Mouse (Mus musculus) CD4-positive, CD25-positive, alpha-beta regulatory T cell, adult 4 months (primary cell): ENCODE results near the gene Abi3bp. TPM values are rescaled to one million over a fixed set of nuclear protein-coding genes. Genes with fewer than 3 reads are reported as not detected.

Experiments
- ATAC-seq: one replicate; pipeline ENCODE4 v1.8.0; 2017
- polyA plus RNA-seq, 2 experiments: library from polyadenylated mRNA; unstranded; fragments of 100-300 nt; shearing (Covaris generic); gene quantifications; one replicate each; pipeline ENCODE4 v1.2.1; 2017

Gene Abi3bp
- polyA plus RNA-seq, 2 experiments from 2014 or later: 0.09 to 0.20 TPM

DNA sequence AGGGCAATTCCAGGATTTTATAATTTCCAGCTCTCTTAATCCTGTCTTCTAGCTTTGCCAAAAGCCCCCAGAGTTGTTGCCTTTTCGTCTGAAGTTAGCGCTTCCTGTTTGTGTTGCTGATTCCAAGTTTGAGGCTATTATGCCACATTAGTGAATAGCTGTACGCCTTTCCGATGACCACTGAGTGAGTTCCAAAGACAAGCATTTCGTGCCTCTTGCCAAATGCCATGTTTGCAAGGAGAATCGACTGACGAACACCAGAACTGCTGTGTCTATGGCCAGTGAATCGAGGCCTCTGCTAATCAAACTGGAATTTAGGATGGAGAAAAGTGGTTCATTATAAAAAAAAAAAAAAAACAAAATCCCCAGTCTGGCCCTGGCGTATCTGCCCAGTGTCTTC lies 40.3 kb downstream of the Abi3bp start:
- no peak for ATAC-seq

DNA sequence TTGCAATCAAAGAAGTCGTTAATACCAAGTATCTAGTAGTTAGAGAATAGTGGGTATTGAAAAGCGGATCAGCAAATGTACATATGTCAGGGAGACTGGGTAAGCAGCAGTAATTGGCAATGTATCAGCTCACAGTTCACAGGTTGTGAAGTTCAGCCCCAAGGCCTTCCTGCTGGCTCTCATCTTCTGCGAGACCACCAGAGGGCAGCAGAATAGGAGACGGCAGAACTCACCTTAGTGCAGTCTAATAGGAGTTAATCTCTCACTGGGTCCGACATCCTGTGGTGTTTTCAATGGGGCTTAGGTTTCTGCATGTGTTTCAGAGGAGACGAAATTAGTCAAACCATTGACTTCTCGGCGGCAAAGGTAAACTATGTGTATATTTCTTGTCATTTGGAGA lies 46.7 kb downstream of the Abi3bp start:
- no peak for ATAC-seq

DNA sequence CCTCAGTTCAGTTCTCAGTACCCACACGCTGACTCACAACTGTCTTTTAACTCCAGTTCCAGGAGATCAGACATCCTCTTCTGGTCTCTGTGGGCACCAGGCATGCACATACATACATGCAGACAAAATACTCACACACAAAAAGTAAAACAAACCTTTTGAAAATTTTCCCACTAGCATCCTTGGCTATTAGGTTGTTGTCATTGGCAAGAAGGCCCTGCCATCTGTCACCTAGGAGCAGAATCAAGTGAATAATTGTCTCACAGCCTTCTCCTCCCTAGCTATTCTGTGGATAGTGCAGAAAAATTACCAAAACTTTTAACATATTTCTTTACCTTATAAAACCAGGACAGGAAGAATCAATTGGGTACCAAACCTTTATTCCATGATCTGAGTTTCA lies 48.8 kb downstream of the Abi3bp start:
- no peak for ATAC-seq

- no peak for ATAC-seq
Measured at GRCm38 (mm10) chr16:56528079-56528688, 50.5 kb downstream of the Abi3bp start.

DNA sequence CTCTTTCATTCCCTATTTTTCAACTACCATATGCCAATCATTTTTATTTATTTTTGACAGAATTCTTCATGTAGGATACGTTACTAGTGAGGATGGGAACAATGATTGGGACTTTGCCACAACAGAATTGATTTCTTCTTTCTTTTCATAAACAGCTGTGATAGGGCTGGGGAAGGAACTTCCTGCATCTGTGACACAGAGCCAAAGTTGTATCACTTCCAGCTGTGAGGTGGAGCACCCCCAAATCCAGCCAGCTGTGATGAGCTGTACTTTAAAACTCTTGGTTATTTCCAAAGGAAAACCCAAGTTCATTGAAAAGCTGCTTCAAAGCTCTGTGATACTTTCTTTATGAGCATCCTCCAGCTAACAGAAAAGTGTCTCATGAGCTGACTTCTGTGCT lies 101.9 kb downstream of the Abi3bp start:
- ATAC-seq: no peak

DNA sequence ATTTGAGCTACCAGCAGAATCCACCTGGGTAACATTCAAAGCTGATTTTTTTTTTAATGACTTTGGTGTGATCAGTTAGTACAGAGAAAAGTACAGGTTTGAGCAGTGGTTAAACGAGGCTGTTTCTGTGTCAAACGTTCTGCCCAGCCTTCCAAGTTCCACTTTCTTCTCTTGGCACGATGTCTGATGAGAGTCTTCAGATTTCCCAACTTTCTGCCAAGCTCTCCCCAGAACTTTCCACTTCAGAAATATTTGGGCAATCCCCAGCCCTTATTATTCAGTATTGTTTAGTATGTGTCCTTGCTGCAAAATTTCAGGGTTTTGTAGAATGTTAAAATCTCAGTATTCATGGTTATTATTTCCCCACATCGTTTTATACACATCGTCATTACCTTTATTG lies 115.9 kb downstream of the Abi3bp start:
- ATAC-seq: no peak

DNA sequence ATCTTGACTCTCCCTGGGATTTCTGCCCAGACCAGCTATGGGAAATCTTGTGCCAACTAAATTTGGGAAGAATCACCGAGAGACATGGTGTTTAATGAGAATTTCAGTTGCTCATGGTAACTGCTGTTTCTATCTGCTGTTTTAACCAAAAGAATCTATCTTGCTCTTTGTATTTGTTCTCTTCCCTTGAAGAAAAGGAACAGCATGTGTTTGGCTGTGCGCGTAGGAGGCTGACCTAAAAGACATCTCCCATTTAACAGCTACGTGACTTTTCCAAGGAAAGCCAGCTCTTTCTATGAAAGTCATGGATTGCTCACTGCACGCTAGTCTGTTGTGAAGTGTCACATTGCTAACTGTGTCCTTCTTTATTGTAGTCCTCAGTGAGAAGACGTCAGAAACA lies 117.2 kb downstream of the Abi3bp start:
- ATAC-seq: no peak

DNA sequence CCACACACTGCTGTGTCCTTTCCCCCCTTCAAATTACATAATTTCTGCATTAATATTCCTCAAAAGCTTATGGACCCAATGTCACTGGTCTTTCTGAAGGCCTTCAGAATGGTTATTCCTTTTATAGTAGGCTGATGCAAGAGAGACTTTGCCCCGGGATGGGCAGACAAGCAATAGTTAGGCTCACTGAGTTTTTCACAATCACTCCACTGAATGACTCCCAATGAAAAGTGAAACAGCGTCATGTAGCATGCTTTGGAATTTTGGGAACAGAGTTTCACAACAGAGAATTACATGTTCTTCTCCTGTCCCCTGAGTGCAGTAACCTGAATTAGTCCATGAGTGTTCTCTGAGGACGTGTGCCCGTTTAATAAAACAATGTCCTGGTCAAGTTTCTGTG lies 120.7 kb downstream of the Abi3bp start:
- ATAC-seq: no peak

DNA sequence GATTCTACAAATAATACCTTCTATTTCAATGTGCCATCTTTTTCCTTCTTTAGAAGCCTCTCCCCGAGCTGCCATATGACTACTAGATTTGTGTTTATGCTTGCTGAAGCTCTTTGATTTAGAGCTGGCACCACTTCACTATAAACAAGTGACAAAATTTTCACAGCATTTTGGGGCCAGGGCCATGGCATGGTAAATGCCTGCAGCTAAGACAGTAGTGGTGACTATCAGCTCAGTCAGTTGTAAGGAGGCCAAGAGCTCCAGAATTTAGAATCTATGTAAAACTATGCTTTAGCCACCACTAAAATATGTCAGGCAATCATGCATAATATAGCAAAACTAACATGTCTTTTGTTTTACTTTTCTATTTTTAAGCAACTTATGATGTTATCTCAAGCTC lies 124.7 kb downstream of the Abi3bp start:
- ATAC-seq: no peak

GRCm38 (mm10) chr16:56610572-56610971 lies 132.9 kb downstream of the Abi3bp start:
- no peak for ATAC-seq

DNA sequence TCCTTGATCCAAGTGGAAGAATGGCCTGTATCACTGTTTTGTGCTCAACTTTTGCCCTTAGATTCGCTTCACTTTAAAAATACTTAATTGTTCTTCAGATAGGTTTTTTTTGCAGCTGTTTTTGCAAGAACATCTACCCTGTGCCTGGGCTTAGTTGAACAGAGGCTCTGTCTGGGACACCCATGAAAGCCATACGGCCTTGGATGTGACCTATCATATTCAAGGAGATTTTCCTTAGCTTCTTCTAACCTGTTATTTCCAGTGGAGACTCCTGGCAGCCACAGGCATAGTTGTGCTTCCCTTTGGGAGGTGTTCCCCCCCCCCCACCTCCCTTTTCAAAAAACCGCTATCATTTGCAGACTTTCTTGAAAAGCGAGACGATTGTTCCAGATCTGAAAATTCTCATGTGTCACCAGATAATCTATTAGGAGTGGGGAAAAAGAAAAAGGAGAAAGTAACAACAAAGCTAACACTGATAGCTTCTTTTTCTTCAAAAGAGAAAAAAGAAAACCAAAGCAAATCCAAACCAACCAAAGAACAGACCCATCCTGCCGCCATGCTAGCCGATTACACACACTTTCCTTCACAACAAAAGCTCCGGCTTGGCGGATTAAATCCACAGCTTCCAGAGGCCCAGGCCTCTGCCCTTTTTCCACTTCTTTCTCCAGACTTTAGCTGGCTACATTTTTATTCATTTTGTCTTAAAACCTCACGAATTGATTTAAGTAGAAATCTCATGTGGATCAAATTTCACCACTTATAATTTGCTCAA lies 133.6 kb downstream of the Abi3bp start:
- ATAC-seq: no peak

GRCm38 (mm10) chr16:56638544-56638943 lies 160.9 kb downstream of the Abi3bp start:
- ATAC-seq: no peak

GRCm38 (mm10) chr16:56645251-56645650 lies 167.6 kb downstream of the Abi3bp start:
- no peak for ATAC-seq

GRCm38 (mm10) chr16:56646382-56647172 lies 168.9 kb downstream of the Abi3bp start:
- no peak for ATAC-seq

DNA sequence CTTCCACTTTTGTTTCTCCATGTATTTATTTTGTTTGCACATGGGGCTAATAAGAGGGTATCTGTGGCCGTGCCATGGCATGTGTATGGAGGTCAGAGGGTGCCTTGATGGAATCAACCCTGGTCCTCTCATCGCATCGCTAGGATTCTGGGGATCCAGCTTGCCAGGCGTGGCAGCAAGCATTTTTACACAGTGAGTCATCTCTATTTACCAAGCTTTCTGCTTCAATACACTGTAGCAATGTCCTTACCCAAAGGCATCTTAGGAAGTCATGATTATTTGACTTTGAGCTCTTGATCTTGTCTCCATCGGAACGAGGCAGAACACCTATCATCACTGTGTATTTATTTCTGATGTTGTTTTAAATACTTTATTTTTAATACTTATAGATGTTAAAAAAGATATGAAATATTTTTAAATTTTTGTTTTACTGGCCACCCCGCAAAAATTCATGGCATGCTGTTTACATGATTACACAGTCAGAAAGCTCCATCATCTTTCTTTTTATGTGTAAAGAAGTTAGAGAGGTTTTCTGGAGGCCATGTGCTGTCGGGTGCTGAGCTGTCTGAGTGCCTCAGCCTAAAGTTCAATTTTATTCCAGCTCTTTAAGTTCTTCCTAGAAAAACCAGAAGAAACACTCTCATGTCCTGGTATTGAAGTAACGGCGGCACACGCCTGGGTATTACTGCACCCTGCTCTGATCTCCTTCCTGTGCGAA lies 177.7 kb downstream of the Abi3bp start:
- no peak for ATAC-seq

DNA sequence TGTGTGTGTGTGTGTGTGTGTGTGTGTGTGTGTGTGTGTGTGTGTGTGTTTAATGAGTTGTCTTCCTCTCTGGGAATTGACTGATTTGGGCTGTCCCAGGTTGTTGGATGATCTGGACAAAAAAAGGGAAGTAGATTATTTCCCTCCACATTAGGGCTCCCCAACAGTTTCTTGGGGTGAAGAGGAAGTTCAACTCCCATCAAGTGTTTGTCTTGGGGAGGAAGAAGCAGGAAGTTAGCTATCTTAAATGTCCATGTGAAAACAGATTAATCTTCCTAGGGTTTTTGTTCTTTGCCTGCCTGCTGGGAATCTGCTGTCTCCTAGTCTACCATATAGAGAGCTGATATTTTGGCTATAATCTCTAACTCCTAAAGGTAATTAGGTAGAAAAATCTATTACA lies 181.2 kb downstream of the Abi3bp start:
- ATAC-seq: no peak

GRCm38 (mm10) chr16:56669520-56669919 lies 191.8 kb downstream of the Abi3bp start:
- no peak for ATAC-seq

DNA sequence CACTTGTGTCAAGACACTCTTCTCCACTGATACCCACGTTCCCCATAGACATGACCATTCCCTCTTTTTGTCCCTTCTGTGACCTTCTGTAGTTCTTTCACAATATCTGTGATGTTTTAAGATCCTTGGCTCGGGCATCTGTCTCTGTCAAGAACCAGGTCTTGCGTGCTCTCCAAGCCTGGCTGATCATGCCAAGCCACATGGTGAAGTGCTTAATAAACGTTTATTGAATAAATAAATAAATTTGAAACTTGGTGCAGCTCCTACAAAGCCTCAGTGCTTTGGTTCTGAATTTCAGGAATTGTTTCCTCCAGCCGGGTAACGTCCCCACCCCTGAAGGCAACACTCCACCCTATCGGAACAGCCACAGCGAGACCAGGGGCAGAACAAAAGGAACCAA lies 193.3 kb downstream of the Abi3bp start:
- no peak for ATAC-seq

GRCm38 (mm10) chr16:56673420-56673819 lies 195.7 kb downstream of the Abi3bp start:
- no peak for ATAC-seq

- no peak for ATAC-seq
Measured at GRCm38 (mm10) chr16:56677146-56677545, 199.5 kb downstream of the Abi3bp start.

DNA sequence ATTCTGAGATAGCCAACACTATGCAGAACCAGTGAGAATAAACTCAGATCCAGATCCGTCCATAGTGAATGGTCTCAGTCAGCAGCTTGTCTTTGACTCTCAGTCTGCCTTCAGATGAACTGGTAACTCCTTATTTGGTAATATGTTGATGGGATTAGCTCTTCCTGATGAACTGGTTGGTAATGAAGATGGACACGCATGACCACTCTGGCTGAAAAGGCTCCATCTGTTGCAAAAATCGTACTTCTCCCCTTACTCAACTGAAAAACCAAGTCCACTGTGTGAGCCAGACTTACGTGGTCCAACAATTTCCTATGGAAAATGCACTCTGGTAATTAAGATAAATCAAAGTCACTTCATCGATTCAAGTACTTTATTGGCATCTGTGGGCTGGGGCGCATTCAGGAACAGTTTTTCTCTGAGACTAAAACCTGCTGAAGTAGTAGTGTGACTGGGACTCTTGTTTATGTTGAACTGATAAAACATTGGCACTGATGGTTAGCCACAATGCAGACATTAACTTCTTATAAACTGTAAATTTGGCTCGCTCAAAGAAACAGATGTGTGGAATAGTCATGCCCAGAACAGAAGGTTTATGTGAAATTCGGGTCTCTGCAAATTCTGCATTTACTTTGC lies 203.4 kb downstream of the Abi3bp start:
- ATAC-seq: no peak

DNA sequence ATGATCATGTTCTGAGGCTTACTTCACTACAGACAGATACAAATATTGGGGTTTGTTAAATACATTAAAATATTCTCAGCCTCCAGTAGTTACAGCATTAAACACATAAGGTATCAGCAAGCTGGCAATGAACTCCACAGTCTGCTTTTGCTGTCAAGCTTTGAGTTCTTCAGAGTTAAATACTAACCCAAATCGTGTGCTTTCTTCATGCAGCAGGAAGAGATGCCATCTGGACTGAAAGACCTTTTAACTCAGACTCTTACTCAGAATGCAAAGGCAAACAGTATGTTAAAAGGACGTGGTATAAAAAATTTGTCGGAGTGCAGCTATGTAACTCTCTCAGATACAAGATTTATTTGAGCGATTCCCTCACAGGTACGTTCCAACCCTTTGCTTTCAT lies 209.1 kb downstream of the Abi3bp start:
- ATAC-seq: no peak

- ATAC-seq: no peak
Measured at GRCm38 (mm10) chr16:56690715-56691114, 213.0 kb downstream of the Abi3bp start.
